Mouse (Mus musculus): ENCODE measurements around the gene Adk. TPM values are rescaled to one million over a fixed set of nuclear protein-coding genes. Genes with fewer than 3 reads are reported as not detected.
A peak's percentile ranks its signal among the peaks of the same experiment; 100 is the strongest.

The Adk gene
- total and polyA plus RNA-seq, 3 experiments = 69.0 to 479 (median 102) TPM

DNA sequence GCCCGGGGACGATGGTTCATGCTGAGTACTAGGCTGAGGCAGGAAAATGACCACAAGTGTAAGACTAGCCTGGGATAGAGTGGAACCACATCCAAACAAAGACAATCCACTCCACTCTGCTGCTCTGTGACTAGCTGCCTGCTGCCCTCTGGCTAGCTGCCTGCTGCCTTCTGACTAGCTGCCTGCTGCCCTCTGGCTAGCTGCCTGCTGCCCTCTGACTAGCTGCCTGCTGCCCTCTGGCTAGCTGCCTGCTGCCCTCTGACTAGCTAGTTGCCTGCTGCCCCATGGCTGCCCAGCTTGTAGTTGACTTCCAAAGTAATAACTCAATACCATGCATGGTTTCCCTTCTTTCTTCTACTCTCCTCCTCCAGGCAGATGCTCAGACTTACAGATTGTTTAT, 424.8 kb downstream of the Adk start:
- Histone ChIP-seq H3K79me2 (ENCODE audit: control insufficient read depth, insufficient read depth, low read length, poor library complexity) (no peaks in the 10 kb centered on the region), H3K36me3 (ENCODE audit: control insufficient read depth in 1 of 2, insufficient read depth in 2 of 2, low read length in 2 of 2) (no peaks in the 10 kb centered on the region), H3K4me1 (ENCODE audit: control insufficient read depth in 1 of 2, insufficient read depth in 2 of 2, low read length in 2 of 2) (no peaks in the 10 kb centered on the region), H3K27me3 (ENCODE audit: control insufficient read depth in 1 of 2, insufficient read depth in 2 of 2, low read length in 2 of 2) (peaks cover 0 to 2% of the 10 kb centered on the region in 2 experiments; a peak in 1 of 4 replicates), H3K9me3 (replicated peaks; ENCODE audit: insufficient read depth, low read length) (no peaks in the 10 kb centered on the region), H3K9ac (ENCODE audit: control insufficient read depth, low read depth, low read length, poor library complexity, severe bottlenecking) (no peak overlapping the region), H3K27ac (ENCODE audit: control insufficient read depth, low read depth, low read length) (no peak overlapping the region), H3K4me3 (ENCODE audit: control insufficient read depth in 1 of 2, insufficient read depth in 1 of 2, low read depth in 2 of 2, low read length in 2 of 2) (no peak overlapping the region)
- TF ChIP-seq TCF12 (IDR thresholded peaks at IDR 0.05; ENCODE audit: low read depth, low read length) (no peak), POLR2AphosphoS5 (IDR thresholded peaks at IDR 0.05; ENCODE audit: borderline replicate concordance, low read depth, low read length) (no peak), CHD1 (IDR thresholded peaks at IDR 0.05; ENCODE audit: low read depth, low read length) (no peak), SIN3A (IDR thresholded peaks at IDR 0.05; ENCODE audit: low read length) (no peak), ZKSCAN1 (IDR thresholded peaks at IDR 0.05; ENCODE audit: low read depth, low read length) (no peak), CTCF (IDR thresholded peaks at IDR 0.05 in 2 of 3, conservative IDR thresholded peaks at IDR 0.05 in 1 of 3; ENCODE audit: control insufficient read depth in 1 of 3, insufficient read depth in 1 of 3, low read depth in 2 of 3, low read length in 3 of 3, poor library complexity in 1 of 3, severe bottlenecking in 1 of 3) (no peak), ZNF384 (IDR thresholded peaks at IDR 0.05; ENCODE audit: low read depth, low read length) (no peak), MYC (IDR thresholded peaks at IDR 0.05; ENCODE audit: low read depth, low read length) (no peak), GATA1 (IDR thresholded peaks at IDR 0.05; ENCODE audit: low read depth, low read length) (no peak), TAL1 (IDR thresholded peaks at IDR 0.05; ENCODE audit: low read length) (no peak), RAD21 (IDR thresholded peaks at IDR 0.05; ENCODE audit: low read depth, low read length) (no peak), EP300 (IDR thresholded peaks at IDR 0.05; ENCODE audit: low read depth in 1 of 2, low read length in 2 of 2) (no peak), ETS1 (IDR thresholded peaks at IDR 0.05; ENCODE audit: low read depth, low read length) (no peak), HCFC1 (IDR thresholded peaks at IDR 0.05; ENCODE audit: low read depth, low read length) (no peak), USF2 (IDR thresholded peaks at IDR 0.05; ENCODE audit: borderline replicate concordance in 1 of 2, insufficient read depth in 1 of 2, low read depth in 1 of 2, low read length in 2 of 2) (no peak), KAT2A (conservative IDR thresholded peaks at IDR 0.05; ENCODE audit: low read depth, low read length) (no peak), MAX (IDR thresholded peaks at IDR 0.05; ENCODE audit: low read length) (no peak), BHLHE40 (IDR thresholded peaks at IDR 0.05; ENCODE audit: borderline replicate concordance, low read depth, low read length) (no peak), JUND (IDR thresholded peaks at IDR 0.05; ENCODE audit: low read depth, low read length) (no peak), MEF2A (IDR thresholded peaks at IDR 0.05; ENCODE audit: extremely low read depth, insufficient replicate concordance, low read depth, low read length, poor library complexity, severe bottlenecking) (no peak)
- no peak for DNase-seq (ENCODE audit: low read depth, low spot score)

DNA sequence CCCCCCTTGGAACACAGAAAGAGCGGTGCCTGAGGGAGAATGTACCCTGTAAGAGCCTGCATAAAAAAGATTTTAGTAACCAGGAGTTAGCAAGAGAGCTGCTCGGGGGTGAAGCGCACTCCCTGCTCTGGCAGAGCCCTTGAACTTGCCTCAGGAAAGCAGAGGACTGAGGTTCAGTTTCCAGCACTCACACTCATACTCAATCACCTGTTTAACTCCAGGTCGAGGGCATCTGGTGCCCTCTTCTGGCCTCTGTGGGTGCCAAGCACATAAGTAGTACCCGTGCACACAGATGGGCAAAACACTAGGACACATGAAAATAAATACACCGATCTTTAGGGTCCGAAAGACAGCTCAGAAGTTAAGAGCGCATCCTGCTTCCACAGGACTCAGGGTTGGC, 427.2 kb downstream of the Adk start:
- DNase-seq (ENCODE audit: low read depth, low spot score) = no peak
- TF ChIP-seq RAD21 (IDR thresholded peaks at IDR 0.05; ENCODE audit: low read depth, low read length) (peak; percentile 27), EP300 (IDR thresholded peaks at IDR 0.05; ENCODE audit: low read depth in 1 of 2, low read length in 2 of 2) (no peak), CTCF (IDR thresholded peaks at IDR 0.05 in 2 of 3, conservative IDR thresholded peaks at IDR 0.05 in 1 of 3; ENCODE audit: control insufficient read depth in 1 of 3, insufficient read depth in 1 of 3, low read depth in 2 of 3, low read length in 3 of 3, poor library complexity in 1 of 3, severe bottlenecking in 1 of 3) (peak in 2 of 3 experiments; percentile 25 to 39; a peak in 3 of 6 replicates), SMC3 (IDR thresholded peaks at IDR 0.05; ENCODE audit: low read depth, low read length) (peak; percentile 40)
- H3K9me3 ChIP-seq (replicated peaks; ENCODE audit: insufficient read depth, low read length) = no peaks in the 10 kb centered on the region
- H3K36me3 ChIP-seq (ENCODE audit: control insufficient read depth in 1 of 2, insufficient read depth in 2 of 2, low read length in 2 of 2) = no peaks in the 10 kb centered on the region
- no peaks in the 10 kb centered on the region for H3K79me2 ChIP-seq (ENCODE audit: control insufficient read depth, insufficient read depth, low read length, poor library complexity)
- H3K4me3 ChIP-seq (ENCODE audit: control insufficient read depth in 1 of 2, insufficient read depth in 1 of 2, low read depth in 2 of 2, low read length in 2 of 2) = no peak overlapping the region
- no peak overlapping the region for H3K27ac ChIP-seq (ENCODE audit: control insufficient read depth, low read depth, low read length)
- no peaks in the 10 kb centered on the region for H3K4me1 ChIP-seq (ENCODE audit: control insufficient read depth in 1 of 2, insufficient read depth in 2 of 2, low read length in 2 of 2)
- H3K9ac ChIP-seq (ENCODE audit: control insufficient read depth, low read depth, low read length, poor library complexity, severe bottlenecking) = no peak overlapping the region
- peaks cover 0 to 2% of the 10 kb centered on the region in 2 experiments; a peak in 1 of 4 replicates for H3K27me3 ChIP-seq (ENCODE audit: control insufficient read depth in 1 of 2, insufficient read depth in 2 of 2, low read length in 2 of 2)
